Mouse (Mus musculus) midbrain, embryonic 16.5 days (tissue): ENCODE measurements around the gene Cideb. TPM values are rescaled to one million over a fixed set of nuclear protein-coding genes. Genes with fewer than 3 reads are reported as not detected.
A peak's percentile ranks its signal among the peaks of the same experiment; 100 is the strongest.

Experiments
- ATAC-seq: fragments of 200-750 bp; cut with Nextera tagmentation; 2 replicates; pipeline ENCODE4 v1.8.0; 2017; ENCODE audit warnings: moderate TSS enrichment
- H3K27ac ChIP-seq: fragments of 300-500 bp; sonication (generic); 2 replicates; pipeline ENCODE4 v1.5.1; 2014; ENCODE audit warnings: mild to moderate bottlenecking, low read length, mixed read lengths
- H3K27me3 ChIP-seq: fragments of 300-500 bp; sonication (generic); 2 replicates; pipeline ENCODE4 v1.6.1; 2014; ENCODE audit warnings: low read depth, low read length, mixed read lengths; ENCODE audit not compliant: control insufficient read depth, insufficient read depth
- H3K36me3 ChIP-seq: fragments of 300-500 bp; sonication (generic); 2 replicates; pipeline ENCODE4 v1.6.1; 2014; ENCODE audit warnings: mild to moderate bottlenecking, low read length, moderate library complexity, mixed read lengths; ENCODE audit not compliant: control insufficient read depth, insufficient read depth
- H3K4me1 ChIP-seq: fragments of 300-500 bp; sonication (generic); 2 replicates; pipeline ENCODE4 v1.6.1; 2014; ENCODE audit warnings: mild to moderate bottlenecking, low read length, mixed read lengths; ENCODE audit not compliant: control insufficient read depth, insufficient read depth
- H3K4me2 ChIP-seq: fragments of 300-500 bp; sonication (generic); 2 replicates; pipeline ENCODE4 v1.6.1; 2014; ENCODE audit warnings: mild to moderate bottlenecking, low read length, mixed read lengths
- H3K4me3 ChIP-seq: fragments of 300-500 bp; sonication (generic); 2 replicates; pipeline ENCODE4 v1.5.1; 2014; ENCODE audit warnings: low read depth, mild to moderate bottlenecking, low read length, moderate library complexity, mixed read lengths
- H3K9ac ChIP-seq: fragments of 300-500 bp; sonication (generic); 2 replicates; pipeline ENCODE4 v1.6.1; 2014; ENCODE audit warnings: low read depth, low read length, mixed read lengths
- H3K9me3 ChIP-seq: fragments of 300-500 bp; sonication (generic); replicated peaks from 2 replicates; pipeline ENCODE4 v1.6.1; 2014; ENCODE audit warnings: mild to moderate bottlenecking, low read length, mixed read lengths; ENCODE audit not compliant: control insufficient read depth, poor library complexity, severe bottlenecking
- WGBS: fragments of 180-500 bp; shearing (Covaris S2); extraction: QIAGEN DNeasy Blood & Tissue Kit; methylation state at CpG from one replicate; pipeline ENCODE4 v1.1.7; 2014; 5-methylcytosine and 5-hydroxymethylcytosine counted together
- polyA plus RNA-seq: library from polyadenylated mRNA; unstranded; fragments of >200 nt; fragmentation: Nextera tagmentation; extraction: Ambion mirVana; gene quantifications from 2 replicates; pipeline ENCODE4 v1.2.1, GENCODE M21; 2015

The Cideb gene
- polyA plus RNA-seq, 1 experiment from 2014 or later, result 0.21 TPM

DNA sequence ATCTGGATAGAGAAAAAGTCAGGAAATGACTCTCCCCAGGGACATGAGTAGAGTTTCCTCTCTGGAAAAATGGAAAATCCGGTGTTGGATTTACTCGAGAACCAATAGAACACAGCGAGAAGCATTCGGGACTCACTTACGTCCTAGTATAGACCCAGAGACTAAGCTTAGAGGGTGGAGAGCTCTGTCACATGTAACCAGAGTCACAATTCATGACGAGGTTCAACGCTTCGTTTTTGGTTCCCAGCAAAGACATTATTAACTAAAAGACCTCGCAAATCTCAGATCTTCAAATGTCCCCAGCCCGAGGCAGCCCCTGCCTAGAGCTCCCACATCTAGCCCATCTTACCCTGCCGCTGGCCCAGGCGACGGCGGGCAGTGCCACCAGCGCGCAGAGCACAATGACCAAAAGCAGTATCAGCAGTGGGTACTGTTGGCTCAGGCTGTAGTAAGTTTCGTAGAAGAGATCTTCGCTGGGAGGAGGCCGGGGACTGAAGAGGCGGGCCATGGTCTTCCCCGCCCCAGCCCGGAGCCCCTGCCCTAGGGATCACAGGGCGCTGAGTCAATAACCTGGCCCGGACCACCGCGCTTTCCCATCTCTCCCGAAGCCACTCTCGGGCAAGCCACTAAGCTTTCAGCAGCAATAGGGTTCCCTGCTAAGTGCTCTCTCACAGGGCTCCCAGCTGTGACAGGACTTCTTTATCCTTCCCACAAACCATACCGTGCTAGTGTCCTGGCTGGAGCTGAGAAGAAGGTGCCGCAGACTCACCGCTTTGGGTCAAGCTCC, 25.1 kb upstream of the Cideb start:
- H3K27ac ChIP-seq, result no peak overlapping the region
- no peaks in the 10 kb centered on the region for H3K36me3 ChIP-seq
- peak overlapping the region; percentile 25 for H3K4me2 ChIP-seq
- under 1% methylated on average over 31 of the region's 31 CpGs for WGBS
- H3K9me3 ChIP-seq, result no peaks in the 10 kb centered on the region
- H3K4me3 ChIP-seq, result peak overlapping the region; percentile 14
- no peak overlapping the region for H3K9ac ChIP-seq
- ATAC-seq, result no peak
- peaks cover 5% of the 10 kb centered on the region; the same call in 1 of the 2 replicates for H3K4me1 ChIP-seq
- peaks cover 61% of the 10 kb centered on the region for H3K27me3 ChIP-seq

DNA sequence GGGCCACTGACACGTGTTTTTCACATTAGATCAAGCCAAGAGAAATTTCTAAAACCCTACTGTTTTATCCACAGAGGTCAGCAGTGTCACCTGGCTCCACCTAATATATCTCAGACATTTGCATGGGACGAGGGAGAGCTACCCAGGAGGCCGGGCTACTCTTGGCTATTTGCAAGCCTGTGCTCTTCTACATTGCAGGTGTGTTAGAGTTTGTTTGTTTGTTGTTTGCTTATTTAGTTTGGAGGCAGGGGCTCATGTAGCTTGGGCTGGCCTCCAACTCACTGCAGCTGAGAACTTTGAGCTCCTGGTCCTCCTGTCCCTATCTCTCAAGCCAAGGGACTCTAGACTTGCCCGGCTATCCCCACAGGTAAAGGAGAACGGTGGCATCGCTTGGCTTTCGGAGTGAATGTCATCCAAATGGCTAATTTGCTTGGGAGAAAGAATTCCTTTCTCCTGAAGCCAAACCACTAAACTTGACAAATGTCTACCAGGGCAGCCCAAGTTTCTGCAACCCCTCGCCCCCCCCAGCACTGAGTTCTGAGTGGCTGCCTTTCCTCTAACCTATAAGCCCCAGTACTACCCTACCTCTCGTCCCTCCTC, 24.2 kb upstream of the Cideb start:
- Histone ChIP-seq H3K27me3 (peaks cover 52% of the 10 kb centered on the region), H3K27ac (no peak overlapping the region), H3K4me3 (no peak overlapping the region), H3K9ac (no peak overlapping the region), H3K4me1 (peaks cover 5% of the 10 kb centered on the region; the same call in 1 of the 2 replicates), H3K9me3 (no peaks in the 10 kb centered on the region), H3K4me2 (no peak overlapping the region), H3K36me3 (no peaks in the 10 kb centered on the region)
- 60% methylated on average over 9 of the region's 9 CpGs for WGBS
- no peak for ATAC-seq

DNA sequence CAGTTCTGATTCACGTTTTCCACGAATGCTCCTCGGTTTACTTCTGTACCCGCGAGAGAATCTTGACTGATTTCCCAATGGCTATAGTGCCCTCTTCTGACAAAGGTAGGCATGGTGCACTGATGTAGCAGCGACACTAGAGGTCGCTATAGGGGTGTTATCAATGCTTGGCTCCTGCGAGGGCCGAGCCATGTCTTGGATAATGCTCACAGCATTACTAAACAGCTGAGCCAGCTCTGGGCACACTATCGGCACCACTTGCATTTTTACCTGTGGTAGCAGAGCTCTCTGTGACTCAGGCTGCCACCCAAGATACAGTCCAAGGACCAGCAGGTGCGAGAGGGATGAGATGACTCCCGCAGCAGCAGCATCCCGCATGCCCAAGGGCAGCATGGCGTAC, 23.1 kb upstream of the Cideb start:
- Histone ChIP-seq H3K36me3 (no peaks in the 10 kb centered on the region), H3K9me3 (no peaks in the 10 kb centered on the region), H3K4me3 (peak overlapping the region; percentile 21; the same call in 1 of the 2 replicates), H3K4me2 (peak overlapping the region; percentile 50), H3K4me1 (peaks cover 5% of the 10 kb centered on the region; the same call in 1 of the 2 replicates), H3K27ac (no peak overlapping the region), H3K9ac (peak overlapping the region; percentile 39), H3K27me3 (peaks cover 41% of the 10 kb centered on the region)
- peak; percentile 82 for ATAC-seq
- 16% methylated on average over 14 of the region's 14 CpGs for WGBS

DNA sequence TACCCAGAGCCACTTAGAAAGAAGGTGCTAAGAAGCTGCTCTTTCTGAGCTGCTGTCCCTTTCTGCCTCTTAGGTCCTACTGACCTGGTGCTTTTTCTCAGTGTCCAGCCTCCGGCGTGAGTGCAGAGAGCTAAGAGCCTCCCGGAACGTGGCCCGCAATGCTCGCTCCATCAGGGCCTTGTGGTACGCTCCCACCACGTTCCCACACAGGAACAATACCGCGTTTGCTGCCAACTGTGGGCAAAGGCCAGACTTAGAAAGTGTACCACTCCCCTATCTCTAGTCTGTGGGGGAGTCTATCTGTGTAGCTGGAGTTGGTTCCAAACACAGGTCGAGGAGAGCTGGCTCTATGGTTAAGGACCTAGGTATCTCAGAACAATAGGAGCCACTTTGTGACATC, 22.5 kb upstream of the Cideb start:
- H3K9me3 ChIP-seq, result no peaks in the 10 kb centered on the region
- H3K9ac ChIP-seq, result no peak overlapping the region
- no peak for ATAC-seq
- H3K4me1 ChIP-seq, result peaks cover 5% of the 10 kb centered on the region; the same call in 1 of the 2 replicates
- H3K27ac ChIP-seq, result no peak overlapping the region
- H3K4me2 ChIP-seq, result no peak overlapping the region
- no peak overlapping the region for H3K4me3 ChIP-seq
- 83% methylated on average over 11 of the region's 11 CpGs for WGBS
- peaks cover 35% of the 10 kb centered on the region for H3K27me3 ChIP-seq
- H3K36me3 ChIP-seq, result no peaks in the 10 kb centered on the region

DNA sequence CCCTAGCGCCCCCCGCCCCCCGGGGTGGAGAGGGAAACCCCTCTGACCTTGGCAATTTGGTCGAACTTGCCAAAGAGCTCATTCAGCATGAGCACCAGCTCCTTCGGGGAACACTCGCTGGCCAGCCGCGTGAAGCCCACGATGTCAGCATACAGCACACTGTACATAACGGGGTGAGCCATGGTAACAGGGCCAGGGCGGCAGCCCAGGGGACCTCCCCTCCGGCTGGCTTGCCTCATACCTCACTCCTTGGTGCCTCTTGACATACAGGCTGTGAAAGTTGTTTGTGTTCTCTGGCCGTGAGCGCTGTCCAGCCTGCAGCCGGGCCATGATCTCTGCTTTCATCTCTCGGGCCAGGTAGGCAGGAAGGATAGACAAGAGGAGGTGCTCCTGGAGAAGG, 21.4 kb upstream of the Cideb start:
- no peaks in the 10 kb centered on the region for H3K36me3 ChIP-seq
- H3K9me3 ChIP-seq, result no peaks in the 10 kb centered on the region
- 69% methylated on average over 16 of the region's 16 CpGs for WGBS
- no peak overlapping the region for H3K9ac ChIP-seq
- H3K4me2 ChIP-seq, result no peak overlapping the region
- ATAC-seq, result no peak
- no peak overlapping the region for H3K27ac ChIP-seq
- H3K27me3 ChIP-seq, result peaks cover 24% of the 10 kb centered on the region
- H3K4me3 ChIP-seq, result no peak overlapping the region
- H3K4me1 ChIP-seq, result peaks cover 5% of the 10 kb centered on the region; the same call in 1 of the 2 replicates

DNA sequence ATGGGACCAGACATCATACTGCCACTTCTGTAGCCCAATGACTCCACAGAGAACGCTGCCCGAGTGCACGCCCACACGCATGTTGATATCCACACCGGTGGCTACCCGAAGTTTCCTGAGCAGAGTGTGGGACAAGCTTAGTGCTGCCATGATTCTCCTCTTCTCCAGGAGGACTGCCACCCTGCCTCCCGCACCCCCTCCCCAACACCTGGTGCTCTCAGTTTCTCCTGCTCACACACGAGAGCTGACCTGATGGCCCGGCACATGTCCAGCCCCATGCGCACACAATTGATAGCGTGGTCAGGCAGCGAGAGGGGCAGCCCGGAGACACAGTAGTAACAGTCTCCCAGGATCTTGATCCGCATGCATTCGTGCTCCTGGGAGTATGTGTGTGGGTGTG, 20.4 kb upstream of the Cideb start:
- no peak for ATAC-seq
- no peak overlapping the region for H3K4me3 ChIP-seq
- H3K4me2 ChIP-seq, result no peak overlapping the region
- WGBS, result 90% methylated on average over 15 of the region's 15 CpGs
- H3K9me3 ChIP-seq, result no peaks in the 10 kb centered on the region
- H3K27me3 ChIP-seq, result peaks cover 19% of the 10 kb centered on the region
- H3K9ac ChIP-seq, result no peak overlapping the region
- H3K4me1 ChIP-seq, result peaks cover 2% of the 10 kb centered on the region; the same call in 1 of the 2 replicates
- no peak overlapping the region for H3K27ac ChIP-seq
- no peaks in the 10 kb centered on the region for H3K36me3 ChIP-seq

DNA sequence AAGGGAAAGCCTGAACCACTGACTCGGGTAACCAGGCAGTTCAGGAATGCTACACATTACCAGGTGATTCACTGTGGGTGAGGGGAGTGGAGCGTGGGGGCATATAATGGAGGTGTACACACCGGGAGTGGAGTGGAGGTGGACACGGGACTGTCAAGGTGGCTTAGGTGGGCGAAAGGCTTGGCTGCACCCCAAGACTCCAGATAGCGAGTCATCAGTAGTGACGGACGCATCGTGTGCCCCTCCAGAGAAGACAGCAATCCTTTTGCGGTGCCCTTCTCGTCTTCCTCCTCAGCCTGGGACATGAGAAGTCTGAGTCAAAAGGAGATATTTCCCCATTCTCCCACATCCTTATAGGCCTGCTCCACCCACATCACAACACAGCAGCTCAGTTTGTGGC, 19.5 kb upstream of the Cideb start:
- no peak for ATAC-seq

DNA sequence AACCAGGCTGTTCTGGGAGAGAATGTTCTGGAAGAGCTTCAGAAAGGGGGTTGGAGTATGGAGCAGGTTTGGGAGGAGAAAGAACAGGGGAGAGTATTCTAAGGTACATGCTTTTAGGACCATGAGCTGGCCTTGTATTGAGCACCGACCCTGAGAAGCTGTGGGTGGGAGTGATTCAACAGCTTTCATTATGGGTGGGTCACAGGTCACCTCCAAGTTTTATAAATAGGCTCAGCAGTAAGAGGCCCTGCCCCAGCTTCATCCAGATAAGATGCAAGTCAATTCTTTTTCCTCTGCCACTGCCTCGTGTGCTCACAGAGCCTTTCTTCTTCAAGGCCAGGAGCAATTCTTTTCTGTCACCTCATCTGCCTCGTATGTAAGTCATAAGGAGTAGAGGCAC, 18.9 kb upstream of the Cideb start:
- Histone ChIP-seq H3K4me2 (no peak overlapping the region), H3K36me3 (no peaks in the 10 kb centered on the region), H3K4me3 (no peak overlapping the region), H3K4me1 (no peaks in the 10 kb centered on the region), H3K9ac (no peak overlapping the region), H3K27ac (no peak overlapping the region), H3K27me3 (peaks cover 13% of the 10 kb centered on the region), H3K9me3 (no peaks in the 10 kb centered on the region)
- WGBS, result 56% methylated on average over 3 of the region's 3 CpGs
- no peak for ATAC-seq

More for the DNA sequence above, 19.5 kb upstream of the Cideb start:
- H3K4me3 ChIP-seq, result no peak overlapping the region
- H3K4me1 ChIP-seq, result no peaks in the 10 kb centered on the region
- H3K9ac ChIP-seq, result no peak overlapping the region
- WGBS, result 87% methylated on average over 11 of the region's 11 CpGs
- H3K27ac ChIP-seq, result no peak overlapping the region
- H3K36me3 ChIP-seq, result no peaks in the 10 kb centered on the region
- no peak overlapping the region for H3K4me2 ChIP-seq
- no peaks in the 10 kb centered on the region for H3K9me3 ChIP-seq
- peaks cover 19% of the 10 kb centered on the region for H3K27me3 ChIP-seq

DNA sequence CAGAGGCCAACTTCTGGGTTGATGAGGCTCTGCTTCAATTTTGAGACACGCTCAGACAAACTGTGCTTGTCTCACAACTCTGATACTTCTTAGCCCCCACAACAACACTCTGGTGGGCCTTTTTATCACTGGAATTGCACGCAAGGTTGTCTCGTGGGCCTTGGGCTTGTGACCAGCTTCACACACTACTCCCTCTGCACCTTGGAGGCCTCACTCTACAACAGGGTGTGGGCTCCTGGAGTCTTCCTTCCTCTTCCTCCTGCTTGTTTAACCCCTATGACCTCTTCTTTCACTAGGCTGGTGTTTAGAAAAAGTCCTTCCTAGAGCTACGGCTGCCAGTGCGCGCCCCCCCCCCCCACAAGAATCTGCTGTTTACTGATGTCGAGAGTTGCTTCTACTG, 18.5 kb upstream of the Cideb start:
- Histone ChIP-seq H3K4me1 (no peaks in the 10 kb centered on the region), H3K9ac (no peak overlapping the region), H3K4me3 (no peak overlapping the region), H3K4me2 (no peak overlapping the region), H3K36me3 (no peaks in the 10 kb centered on the region), H3K27ac (no peak overlapping the region), H3K27me3 (peaks cover 8% of the 10 kb centered on the region), H3K9me3 (no peaks in the 10 kb centered on the region)
- no peak for ATAC-seq
- WGBS, result 78% methylated on average over 7 of the region's 7 CpGs
